Mouse (Mus musculus) effector memory CD4-positive, alpha-beta T cell, adult 7 months (primary cell): ENCODE results near the gene Slc17a3. TPM values are rescaled to one million over a fixed set of nuclear protein-coding genes. Genes with fewer than 3 reads are reported as not detected.

Source experiments
- polyA plus RNA-seq: library from polyadenylated mRNA; unstranded; fragments of 100-300 nt; shearing (Covaris generic); gene quantifications from one replicate; pipeline ENCODE4 v1.2.1, GENCODE M21; 2017

Gene Slc17a3
- polyA plus RNA-seq, result not detected

DNA sequence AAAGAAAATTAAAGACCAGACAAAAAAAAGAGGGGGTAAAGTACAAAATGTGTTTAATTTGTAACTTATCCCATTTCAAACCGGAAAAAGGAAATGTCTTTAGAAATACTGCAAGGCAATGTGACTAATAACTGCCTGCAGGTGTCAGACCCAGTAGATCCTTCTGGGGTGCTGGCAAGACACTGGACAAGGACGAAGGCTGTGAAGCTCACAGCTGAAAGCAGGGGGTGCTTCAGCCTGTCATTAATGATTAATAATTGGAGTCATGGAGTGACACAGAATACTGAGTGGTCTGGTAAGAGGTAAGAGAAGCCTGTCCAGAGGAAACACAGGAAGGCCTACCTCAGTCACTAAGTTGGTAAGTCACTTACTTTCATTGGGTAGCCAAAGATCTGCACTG lies at the start of gene Slc17a3:
Gene Slc17a3 (plus strand): TSS at position 127 of the 400 bp plus-strand sequence.

DNA sequence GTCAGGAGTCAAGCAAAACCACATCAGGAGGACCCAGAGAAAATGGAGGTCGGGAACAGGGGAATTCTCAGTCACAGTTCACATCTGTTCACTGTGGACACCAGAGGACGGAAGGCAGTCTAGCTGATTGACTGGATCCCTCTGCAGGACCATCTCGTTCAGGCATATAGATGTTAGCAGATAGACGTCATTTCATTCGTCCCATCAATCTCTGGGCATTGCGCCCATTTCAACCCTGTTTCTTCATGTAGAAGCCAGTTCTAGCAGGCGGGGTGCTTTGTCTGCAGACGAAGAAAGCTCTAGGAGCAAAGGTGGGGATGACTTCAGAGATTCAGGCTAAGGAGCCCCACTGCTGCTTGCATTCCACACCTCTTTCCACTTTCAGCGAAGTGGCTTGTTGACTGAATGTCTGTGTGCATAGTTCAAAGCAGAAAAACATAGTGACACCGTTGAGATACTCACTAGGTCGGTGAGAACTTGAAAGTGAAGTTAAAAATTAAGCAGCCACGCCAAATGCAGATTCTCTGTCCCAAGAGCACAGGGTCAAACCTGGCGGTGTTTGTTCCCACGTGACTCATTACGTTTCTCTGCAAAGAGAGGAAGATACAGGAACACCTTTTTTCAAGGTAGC lies 32.7 kb upstream of the Slc17a3 start, which contains the start of gene Slc17a2:
Gene Slc17a2 (plus strand): TSS at position 572 of the 631 bp plus-strand sequence.

DNA sequence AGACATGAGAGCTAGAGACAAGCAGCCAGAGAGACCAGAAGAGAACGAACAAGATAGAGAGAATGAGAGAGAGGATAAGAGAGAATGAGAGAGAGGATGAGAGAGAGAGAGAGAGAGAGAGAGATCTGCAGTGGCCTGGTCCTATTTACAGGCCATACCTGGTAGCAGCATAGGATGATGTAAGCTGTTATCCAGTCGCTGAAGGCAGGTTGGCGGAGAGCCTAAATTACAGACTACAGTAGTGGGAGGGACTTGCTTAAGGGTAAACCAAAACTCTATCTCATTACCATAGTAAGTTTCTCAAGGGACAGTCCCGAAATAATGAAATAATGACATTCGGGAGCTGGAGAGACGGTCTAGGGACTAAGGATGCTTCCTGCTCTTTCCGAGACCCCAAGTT lies 28.2 kb downstream of the Slc17a3 start, which contains the start of gene Slc17a1:
Gene Slc17a1 (plus strand): TSS at position 346 of the 400 bp plus-strand sequence.

Other genes starting within 250 kb of the Slc17a3 start
- gene Hist1h2be, start 218.3 kb upstream of the Slc17a3 start, polyA plus RNA-seq, result 0.89 TPM
- gene Hist1h1e, start 216.9 kb upstream of the Slc17a3 start, polyA plus RNA-seq, result 4.5 TPM
- gene Hist1h2ac, start 155.5 kb upstream of the Slc17a3 start, polyA plus RNA-seq, result not detected
- 12.6 TPM for gene Hist1h2bc, start 155.2 kb upstream of the Slc17a3 start, polyA plus RNA-seq
- gene Hist1h1t, start 143.6 kb upstream of the Slc17a3 start, polyA plus RNA-seq, result not detected
- gene Hist1h4c, start 141.0 kb upstream of the Slc17a3 start, polyA plus RNA-seq, result 3.6 TPM
- gene Hfe, start 128.6 kb upstream of the Slc17a3 start, polyA plus RNA-seq, result not detected
- 38.7 TPM for gene Hist1h1c, start 100.6 kb upstream of the Slc17a3 start, polyA plus RNA-seq
- not detected for gene Hist1h3c, start 93.8 kb upstream of the Slc17a3 start, polyA plus RNA-seq
- gene Hist1h2bb, start 92.7 kb upstream of the Slc17a3 start, polyA plus RNA-seq, result not detected
- not detected for gene Hist1h2ab, start 88.3 kb upstream of the Slc17a3 start, polyA plus RNA-seq
- gene Hist1h3b, start 87.2 kb upstream of the Slc17a3 start, polyA plus RNA-seq, result not detected
- gene Hist1h4b, start 82.4 kb upstream of the Slc17a3 start, polyA plus RNA-seq, result 6.7 TPM
- gene Hist1h4a, start 78.2 kb upstream of the Slc17a3 start, polyA plus RNA-seq, result 1.1 TPM
- gene Hist1h3a, start 77.0 kb upstream of the Slc17a3 start, polyA plus RNA-seq, result 3.4 TPM
- not detected for gene Hist1h1a, start 75.8 kb upstream of the Slc17a3 start, polyA plus RNA-seq
- not detected for gene Trim38, start 69.5 kb upstream of the Slc17a3 start, polyA plus RNA-seq
- gene Slc17a2, start 32.4 kb upstream of the Slc17a3 start, polyA plus RNA-seq, result not detected
- 0.73 TPM for gene Slc17a1, start 28.3 kb downstream of the Slc17a3 start, polyA plus RNA-seq
- gene Slc17a4, start 75.6 kb downstream of the Slc17a3 start, polyA plus RNA-seq, result 0.15 TPM
- gene Hist1h2ba, start 94.7 kb downstream of the Slc17a3 start, polyA plus RNA-seq, result not detected
- not detected for gene Hist1h2aa, start 95.0 kb downstream of the Slc17a3 start, polyA plus RNA-seq
- not detected for gene Scgn, start 151.8 kb downstream of the Slc17a3 start, polyA plus RNA-seq